Mouse (Mus musculus): ENCODE measurements at regions not wholly inside any gene's neighbourhood (a gene's known extent, or its start where the extent isn't known, plus 50 kb on each side); places are given as distances from the start of the nearest gene placed in this dataset.

- Histone ChIP-seq H3K4me3 (ENCODE audit: low read depth, low read length) (no peak overlapping the region), H3K36me3 (ENCODE audit: insufficient read depth, low read length) (no peaks in the 10 kb centered on the region), H3K9me3 (ENCODE audit: low read length) (no peaks in the 10 kb centered on the region), H3K27me3 (ENCODE audit: insufficient read depth, low read length) (no peaks in the 10 kb centered on the region), H3K27ac (ENCODE audit: low read depth, low read length) (no peak overlapping the region), H3K4me1 (ENCODE audit: insufficient read depth, low read length) (no peaks in the 10 kb centered on the region), H3K9ac (replicated peaks; ENCODE audit: low read length, poor library complexity, severe bottlenecking) (no peak overlapping the region), H3K4me2 (ENCODE audit: low read depth, low read length, poor library complexity, severe bottlenecking) (no peak overlapping the region)
- DNase-seq (ENCODE audit: low spot score) (peak; percentile 38), ATAC-seq (ENCODE audit: low FRiP score) (0 out of 2 replicates have a peak, but pooled peaks have one; percentile 13)
- 25% methylated on average over 9 of the region's 9 CpGs for WGBS
- TF ChIP-seq CTCF (IDR thresholded peaks at IDR 0.05), result no peak
Observed at GRCm38 (mm10) chr9:58421702-58422392, 51.6 kb upstream of the Tbc1d21 start.

- DNase-seq (ENCODE audit: low spot score) (no peak), ATAC-seq (ENCODE audit: low FRiP score) (no peak)
- no peak overlapping the region for H3K27ac ChIP-seq (ENCODE audit: low read depth, low read length)
- H3K36me3 ChIP-seq (ENCODE audit: insufficient read depth, low read length), result no peaks in the 10 kb centered on the region
- H3K4me3 ChIP-seq (ENCODE audit: low read depth, low read length), result no peak overlapping the region
- no peak overlapping the region for H3K9ac ChIP-seq (replicated peaks; ENCODE audit: low read length, poor library complexity, severe bottlenecking)
- H3K27me3 ChIP-seq (ENCODE audit: insufficient read depth, low read length), result no peaks in the 10 kb centered on the region
- H3K9me3 ChIP-seq (ENCODE audit: low read length), result no peaks in the 10 kb centered on the region
- H3K4me1 ChIP-seq (ENCODE audit: insufficient read depth, low read length), result no peaks in the 10 kb centered on the region; the same call in 1 of the 2 replicates
- TF ChIP-seq CTCF (IDR thresholded peaks at IDR 0.05), result no peak
- WGBS, result 88% methylated on average over 7 of the region's 7 CpGs
- no peak overlapping the region for H3K4me2 ChIP-seq (ENCODE audit: low read depth, low read length, poor library complexity, severe bottlenecking)
Observed at GRCm38 (mm10) chr9:58428795-58429194, 58.5 kb upstream of the Tbc1d21 start.

- TF ChIP-seq CTCF (IDR thresholded peaks at IDR 0.05), result no peak
- ATAC-seq (ENCODE audit: low FRiP score) (no peak), DNase-seq (ENCODE audit: low spot score) (no peak)
- 94% methylated on average over 4 of the region's 4 CpGs for WGBS
- no peaks in the 10 kb centered on the region for H3K27me3 ChIP-seq (ENCODE audit: insufficient read depth, low read length)
- no peak overlapping the region for H3K4me3 ChIP-seq (ENCODE audit: low read depth, low read length)
- H3K27ac ChIP-seq (ENCODE audit: low read depth, low read length), result no peak overlapping the region
- peaks cover under 1% of the 10 kb centered on the region; the same call in 1 of the 2 replicates for H3K4me1 ChIP-seq (ENCODE audit: insufficient read depth, low read length)
- H3K36me3 ChIP-seq (ENCODE audit: insufficient read depth, low read length), result no peaks in the 10 kb centered on the region
- H3K4me2 ChIP-seq (ENCODE audit: low read depth, low read length, poor library complexity, severe bottlenecking), result no peak overlapping the region
- H3K9ac ChIP-seq (replicated peaks; ENCODE audit: low read length, poor library complexity, severe bottlenecking), result no peak overlapping the region
- H3K9me3 ChIP-seq (ENCODE audit: low read length), result no peaks in the 10 kb centered on the region
Observed at GRCm38 (mm10) chr9:58430772-58431171, 57.6 kb upstream of the Insyn1 start.

- Histone ChIP-seq H3K27ac (ENCODE audit: low read depth, low read length) (no peak overlapping the region), H3K4me1 (ENCODE audit: insufficient read depth, low read length) (peaks cover 12% of the 10 kb centered on the region; the same call in 1 of the 2 replicates), H3K4me2 (ENCODE audit: low read depth, low read length, poor library complexity, severe bottlenecking) (no peak overlapping the region), H3K27me3 (ENCODE audit: insufficient read depth, low read length) (no peaks in the 10 kb centered on the region), H3K36me3 (ENCODE audit: insufficient read depth, low read length) (no peaks in the 10 kb centered on the region), H3K4me3 (ENCODE audit: low read depth, low read length) (no peak overlapping the region), H3K9ac (replicated peaks; ENCODE audit: low read length, poor library complexity, severe bottlenecking) (no peak overlapping the region), H3K9me3 (ENCODE audit: low read length) (no peaks in the 10 kb centered on the region)
- 66% methylated on average over 5 of the region's 5 CpGs for WGBS
- no peak for TF ChIP-seq CTCF (IDR thresholded peaks at IDR 0.05)
- ATAC-seq (ENCODE audit: low FRiP score) (no peak), DNase-seq (ENCODE audit: low spot score) (no peak)
Observed at GRCm38 (mm10) chr9:58432793-58433370, 55.5 kb upstream of the Insyn1 start.

- 74% methylated on average over 10 of the region's 10 CpGs for WGBS
- Histone ChIP-seq H3K4me2 (ENCODE audit: low read depth, low read length, poor library complexity, severe bottlenecking) (no peak overlapping the region), H3K36me3 (ENCODE audit: insufficient read depth, low read length) (no peaks in the 10 kb centered on the region), H3K27me3 (ENCODE audit: insufficient read depth, low read length) (no peaks in the 10 kb centered on the region), H3K9ac (replicated peaks; ENCODE audit: low read length, poor library complexity, severe bottlenecking) (no peak overlapping the region), H3K27ac (ENCODE audit: low read depth, low read length) (no peak overlapping the region), H3K4me1 (ENCODE audit: insufficient read depth, low read length) (peaks cover 21% of the 10 kb centered on the region; the same call in 1 of the 2 replicates), H3K4me3 (ENCODE audit: low read depth, low read length) (no peak overlapping the region), H3K9me3 (ENCODE audit: low read length) (no peaks in the 10 kb centered on the region)
- TF ChIP-seq CTCF (IDR thresholded peaks at IDR 0.05), result no peak
- ATAC-seq (ENCODE audit: low FRiP score) (no peak), DNase-seq (ENCODE audit: low spot score) (no peak)
Observed at GRCm38 (mm10) chr9:58436246-58437091, 51.9 kb upstream of the Insyn1 start.

Data from midbrain, postnatal 0 days (tissue).